Comparison of ENCODE assay signal across 8 mouse cellular contexts in the genomic region with DNA sequence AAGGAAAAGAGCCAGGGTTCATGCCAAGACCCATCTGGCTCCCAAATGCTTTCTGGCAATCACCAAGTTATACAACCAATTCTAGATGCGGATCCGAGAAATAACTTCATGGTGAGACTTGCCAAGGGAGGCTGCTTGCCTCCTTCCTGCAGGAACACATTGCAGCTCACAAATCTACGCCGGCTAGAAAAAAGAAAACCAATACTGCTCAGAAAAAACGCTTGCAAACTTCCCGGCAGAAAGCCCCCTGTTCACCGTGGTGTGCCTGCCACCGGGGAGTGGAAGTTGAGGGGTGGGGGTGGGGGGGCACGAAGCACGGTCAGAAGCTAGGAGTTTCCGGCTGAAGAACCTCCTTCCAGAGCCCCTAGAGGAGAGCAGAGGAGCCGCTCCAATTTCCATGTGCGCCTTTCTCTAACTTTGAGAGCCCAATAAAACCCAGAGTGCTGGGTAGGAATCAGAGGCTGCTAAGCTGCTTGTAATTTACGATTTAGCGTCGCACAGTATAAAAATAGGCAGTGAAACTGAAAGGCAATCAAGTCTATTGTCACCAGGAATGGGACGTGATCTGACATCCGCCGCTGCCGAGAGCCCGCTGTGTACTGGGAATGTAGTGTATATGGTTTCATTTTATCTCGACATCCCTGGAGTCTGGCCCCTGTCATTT.
A peak's percentile ranks its signal among the peaks of the same experiment; 100 is the strongest.
DNase-seq lines count a peak whose midpoint lies in the region; ATAC-seq and TF ChIP-seq lines count a peak whose summit lies in the region.

No protein-coding gene starts in this region.

- WGBS in kidney, adult 2 months = 2% methylated on average over 22 of the region's 22 CpGs
- 7% methylated on average over 22 of the region's 22 CpGs for WGBS in liver, embryonic 15.5 days (ENCODE audit: insufficient replicate concordance)

- H3K36me3 ChIP-seq in kidney, adult 2 months (ENCODE audit: control insufficient read depth, insufficient read depth, low read length) = no peaks in the 10 kb centered on the region
- no peaks in the 10 kb centered on the region for H3K36me3 ChIP-seq in liver, embryonic 15.5 days (replicated peaks)

- H3K27me3 ChIP-seq in kidney, adult 2 months (replicated peaks; ENCODE audit: control insufficient read depth, insufficient read depth, low read length) = no peaks in the 10 kb centered on the region
- H3K27me3 ChIP-seq in liver, embryonic 15.5 days = peaks cover 38% of the 10 kb centered on the region

- peak overlapping the region; percentile 52 for H3K4me3 ChIP-seq in kidney, adult 2 months (ENCODE audit: insufficient read depth, low read depth, low read length)
- H3K4me3 ChIP-seq in liver, embryonic 15.5 days (replicated peaks) = peak overlapping the region; percentile 36

- DNase-seq in 3T3-L1 (ENCODE audit: low read depth, low spot score) = peak; percentile 7
- peak; percentile 45 for DNase-seq in T-cell, adult 2 months (ENCODE audit: low spot score)
- DNase-seq in embryo, embryonic 11 days = peak; percentile 77
- DNase-seq in heart, adult 9 months (ENCODE audit: low spot score in 2 of 2) = peak; percentile 43 to 56
- peak; percentile 55 for DNase-seq in kidney, adult 2 months
- DNase-seq in natural killer cell, adult 2 months (ENCODE audit: low spot score in 2 of 2) = peak; percentile 5 to 6
- DNase-seq in urinary bladder, adult 2 months (ENCODE audit: low spot score) = no peak

- no peaks in the 10 kb centered on the region for H3K9me3 ChIP-seq in liver, embryonic 15.5 days (replicated peaks)

- ATAC-seq in liver, embryonic 15.5 days (ENCODE audit: insufficient read depth) = no peak

- peak overlapping the region; percentile 54 for H3K4me2 ChIP-seq in liver, embryonic 15.5 days

- TF ChIP-seq POLR2A in kidney, adult 2 months (IDR thresholded peaks at IDR 0.05; ENCODE audit: low read depth, low read length) = no peak

- TF ChIP-seq CTCF in kidney, adult 2 months (conservative IDR thresholded peaks at IDR 0.05; ENCODE audit: insufficient read depth, insufficient read length, low read depth, low read length) = no peak; the same call in 1 of the 2 replicates

- H3K9ac ChIP-seq in liver, embryonic 15.5 days = no peak overlapping the region

- H3K4me1 ChIP-seq in kidney, adult 2 months (ENCODE audit: control insufficient read depth, insufficient read depth, low read length) = no peaks in the 10 kb centered on the region
- no peaks in the 10 kb centered on the region for H3K4me1 ChIP-seq in liver, embryonic 15.5 days (replicated peaks)

- no peak overlapping the region for H3K27ac ChIP-seq in kidney, adult 2 months (ENCODE audit: insufficient read depth, low read depth, low read length)
- H3K27ac ChIP-seq in liver, embryonic 15.5 days (replicated peaks) = no peak overlapping the region
